Mouse (Mus musculus) kidney, embryonic 16.5 days (tissue): ENCODE results near the gene Racgap1. TPM values are rescaled to one million over a fixed set of nuclear protein-coding genes. Genes with fewer than 3 reads are reported as not detected.

ENCODE experiments used
- ATAC-seq: fragments of 200-750 bp; cut with Nextera tagmentation; 2 replicates; pipeline ENCODE4 v1.8.0; 2017; ENCODE audit warnings: moderate TSS enrichment; ENCODE audit not compliant: low FRiP score, low TSS enrichment
- H3K27ac ChIP-seq: fragments of 300-500 bp; sonication (generic); 2 replicates; pipeline ENCODE4 v1.5.1; 2014; ENCODE audit warnings: low read length
- H3K27me3 ChIP-seq: fragments of 300-500 bp; sonication (generic); 2 replicates; pipeline ENCODE4 v1.6.1; 2014; ENCODE audit warnings: low read length, control low read depth, mixed read lengths; ENCODE audit not compliant: insufficient read depth
- H3K36me3 ChIP-seq: fragments of 300-500 bp; sonication (generic); 2 replicates; pipeline ENCODE4 v1.6.1; 2014; ENCODE audit warnings: low read length, control low read depth, mixed read lengths; ENCODE audit not compliant: insufficient read depth
- H3K4me1 ChIP-seq: fragments of 300-500 bp; sonication (generic); 2 replicates; pipeline ENCODE4 v1.6.1; 2014; ENCODE audit warnings: low read length, control low read depth, mixed read lengths; ENCODE audit not compliant: insufficient read depth
- H3K4me2 ChIP-seq: fragments of 300-500 bp; sonication (generic); replicated peaks from 2 replicates; pipeline ENCODE4 v1.6.1; 2014; ENCODE audit warnings: low read depth, low read length
- H3K4me3 ChIP-seq: fragments of 300-500 bp; sonication (generic); 2 replicates; pipeline ENCODE4 v1.5.1; 2014; ENCODE audit warnings: mild to moderate bottlenecking, low read length
- H3K9ac ChIP-seq: fragments of 300-500 bp; sonication (generic); replicated peaks from 2 replicates; pipeline ENCODE4 v1.6.1; 2014; ENCODE audit warnings: low read length
- H3K9me3 ChIP-seq: fragments of 300-500 bp; sonication (generic); 2 replicates; pipeline ENCODE4 v1.6.1; 2016; ENCODE audit warnings: low read length, control low read depth
- WGBS: fragments of 180-500 bp; shearing (Covaris S2); extraction: QIAGEN DNeasy Blood & Tissue Kit; methylation state at CpG from one replicate; pipeline ENCODE4 v1.1.7; 2014; 5-methylcytosine and 5-hydroxymethylcytosine counted together
- polyA plus RNA-seq: library from polyadenylated mRNA; unstranded; fragments of >200 nt; fragmentation: Nextera tagmentation; extraction: Ambion mirVana; gene quantifications from 2 replicates; pipeline ENCODE4 v1.2.1, GENCODE M21; 2015

Gene Racgap1
- polyA plus RNA-seq, 1 experiment from 2014 or later = 143 TPM

- no peak overlapping the region for H3K4me3 ChIP-seq
- no peak for ATAC-seq
- WGBS = 2% methylated on average over 12 of the region's 12 CpGs
- H3K4me2 ChIP-seq = no peak overlapping the region
- H3K27me3 ChIP-seq = peaks cover 63% of the 10 kb centered on the region
- peaks cover 30% of the 10 kb centered on the region for H3K4me1 ChIP-seq
- no peaks in the 10 kb centered on the region for H3K36me3 ChIP-seq
- H3K9ac ChIP-seq = no peak overlapping the region
- peaks cover 4% of the 10 kb centered on the region; the same call in 1 of the 2 replicates for H3K9me3 ChIP-seq
- H3K27ac ChIP-seq = no peak overlapping the region
Observed at GRCm38 (mm10) chr15:99668881-99669280, 17.4 kb upstream of the Racgap1 start.

- Histone ChIP-seq H3K9ac (no peak overlapping the region), H3K4me1 (peaks cover 31% of the 10 kb centered on the region), H3K4me3 (no peak overlapping the region), H3K27ac (no peak overlapping the region), H3K27me3 (peaks cover 51% of the 10 kb centered on the region), H3K9me3 (peaks cover 4% of the 10 kb centered on the region; the same call in 1 of the 2 replicates), H3K4me2 (no peak overlapping the region), H3K36me3 (no peaks in the 10 kb centered on the region)
- ATAC-seq = no peak
- 97% methylated on average over 2 of the region's 2 CpGs for WGBS
Observed at GRCm38 (mm10) chr15:99667544-99667943, 16.1 kb upstream of the Racgap1 start.

DNA sequence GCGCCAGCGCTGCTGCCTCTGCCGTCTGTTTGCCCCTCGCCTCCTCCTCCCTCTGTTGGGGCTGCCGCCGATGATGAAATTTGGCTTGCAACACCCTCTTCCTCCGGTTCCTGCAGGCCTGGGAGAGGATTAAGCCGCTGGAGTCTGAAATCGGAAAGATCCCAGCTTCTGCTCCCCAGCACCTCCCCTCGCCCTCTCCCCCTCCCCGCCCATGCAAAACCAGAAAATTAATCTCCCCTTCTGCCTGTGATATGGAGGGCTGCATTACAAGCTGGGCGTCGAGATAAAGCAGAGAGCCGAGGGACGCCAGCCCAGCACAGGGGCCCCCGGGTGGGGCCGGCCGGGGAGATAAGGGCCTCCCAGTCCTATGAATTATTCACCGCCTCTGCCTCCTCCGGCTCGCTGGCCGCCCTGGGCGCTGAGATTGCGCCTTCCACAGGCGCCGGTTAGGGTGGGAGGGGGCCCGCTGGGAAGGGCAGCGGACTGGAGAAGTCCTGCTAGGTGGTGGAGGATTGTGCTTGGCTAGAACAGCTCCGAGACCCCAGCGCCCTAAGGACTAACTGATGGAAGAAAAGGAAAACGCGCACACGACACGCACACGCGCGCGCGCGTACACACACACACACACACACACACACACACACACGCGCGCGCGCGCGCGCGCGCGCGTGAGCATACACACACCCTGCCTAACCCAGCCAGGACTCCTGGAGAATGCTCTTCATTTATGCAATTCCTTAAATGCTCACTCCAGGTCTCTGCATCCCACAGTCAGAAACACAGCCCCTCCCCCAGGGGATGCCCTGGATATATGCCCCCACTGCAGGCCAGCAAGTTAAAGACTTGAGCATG, 13.4 kb upstream of the Racgap1 start:
- H3K9ac ChIP-seq = peak overlapping the region; percentile 57; the same call in 1 of the 2 replicates
- no peaks in the 10 kb centered on the region for H3K36me3 ChIP-seq
- peaks cover 20% of the 10 kb centered on the region for H3K4me1 ChIP-seq
- WGBS = under 1% methylated on average over 43 of the region's 52 CpGs
- H3K27me3 ChIP-seq = peaks cover 36% of the 10 kb centered on the region
- H3K9me3 ChIP-seq = peaks cover 4% of the 10 kb centered on the region; the same call in 1 of the 2 replicates
- ATAC-seq = peak; percentile 53
- H3K4me3 ChIP-seq = peak overlapping the region; percentile 47
- H3K27ac ChIP-seq = no peak overlapping the region
- peak overlapping the region; percentile 87 for H3K4me2 ChIP-seq

DNA sequence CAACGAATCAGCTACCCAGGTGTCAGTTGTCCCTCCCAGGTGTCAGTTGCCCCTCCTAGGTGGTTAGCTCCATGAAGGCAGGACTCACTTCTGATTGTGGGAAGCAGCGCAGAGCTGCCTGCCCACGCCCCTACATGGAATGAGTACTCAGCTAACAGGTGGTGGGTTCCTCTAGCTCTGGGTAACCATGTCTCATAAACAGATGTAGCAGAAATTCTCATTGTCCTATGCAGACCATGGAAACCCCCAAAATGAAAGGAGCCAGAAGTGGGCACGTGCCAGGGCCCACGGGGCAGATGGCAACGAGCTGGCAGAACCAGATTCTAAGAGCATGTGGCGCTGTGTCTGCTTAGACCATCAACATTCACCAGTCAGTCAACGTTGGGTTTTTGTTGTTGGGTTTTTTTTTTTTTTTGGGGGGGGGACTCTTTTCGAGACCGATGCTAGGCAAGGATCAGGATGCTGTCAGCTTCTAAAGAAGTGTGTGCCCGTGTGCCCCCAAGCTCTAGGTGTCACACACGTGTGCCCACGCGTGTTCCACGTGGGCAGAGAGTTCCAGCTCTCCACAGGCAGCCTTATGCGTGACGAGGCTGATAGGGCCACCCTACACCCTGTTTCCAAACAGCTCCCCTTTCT, 12.6 kb upstream of the Racgap1 start:
- H3K4me2 ChIP-seq = peak overlapping the region; percentile 87
- H3K36me3 ChIP-seq = no peaks in the 10 kb centered on the region
- H3K9me3 ChIP-seq = peaks cover 4% of the 10 kb centered on the region; the same call in 1 of the 2 replicates
- peaks cover 29% of the 10 kb centered on the region for H3K27me3 ChIP-seq
- 2% methylated on average over 17 of the region's 17 CpGs for WGBS
- no peak overlapping the region for H3K27ac ChIP-seq
- peak overlapping the region; percentile 57; the same call in 1 of the 2 replicates for H3K9ac ChIP-seq
- no peak for ATAC-seq
- H3K4me1 ChIP-seq = peaks cover 20% of the 10 kb centered on the region
- peak overlapping the region; percentile 47 for H3K4me3 ChIP-seq

DNA sequence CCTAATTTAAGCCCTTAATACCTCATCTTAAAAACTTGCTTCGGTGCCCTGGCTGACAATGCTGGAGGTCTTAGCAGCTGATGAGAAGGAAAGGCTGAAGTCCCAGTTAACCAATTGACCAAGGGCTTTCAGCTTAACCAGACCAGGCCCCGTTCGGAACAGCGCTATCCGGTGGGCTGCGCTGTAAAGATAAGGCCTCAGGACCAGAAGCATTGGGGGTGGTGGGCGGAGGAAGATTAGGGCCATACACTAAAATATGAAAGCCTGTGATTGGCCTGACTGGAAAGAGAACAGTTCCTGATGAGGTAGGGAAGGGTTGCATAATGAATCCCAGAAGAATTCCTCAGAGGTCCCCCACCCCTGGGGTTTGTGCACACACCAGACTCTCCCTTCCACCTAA, 10.9 kb upstream of the Racgap1 start:
- ATAC-seq = no peak
- Histone ChIP-seq H3K27ac (no peak overlapping the region), H3K9ac (no peak overlapping the region), H3K9me3 (peaks cover 2% of the 10 kb centered on the region; the same call in 1 of the 2 replicates), H3K27me3 (peaks cover 28% of the 10 kb centered on the region), H3K4me3 (no peak overlapping the region), H3K36me3 (no peaks in the 10 kb centered on the region), H3K4me2 (no peak overlapping the region), H3K4me1 (peaks cover 20% of the 10 kb centered on the region)
- WGBS = 68% methylated on average over 7 of the region's 7 CpGs

- Histone ChIP-seq H3K36me3 (no peaks in the 10 kb centered on the region), H3K4me2 (no peak overlapping the region), H3K27ac (no peak overlapping the region), H3K4me1 (peaks cover 15% of the 10 kb centered on the region), H3K27me3 (peaks cover 21% of the 10 kb centered on the region), H3K9me3 (no peaks in the 10 kb centered on the region), H3K9ac (no peak overlapping the region), H3K4me3 (no peak overlapping the region)
- WGBS = 92% methylated on average over 15 of the region's 15 CpGs
- no peak for ATAC-seq
Observed at GRCm38 (mm10) chr15:99661121-99661830, 9.8 kb upstream of the Racgap1 start.

- WGBS = 55% methylated on average over 2 of the region's 2 CpGs
- H3K27me3 ChIP-seq = peaks cover 28% of the 10 kb centered on the region
Observed at GRCm38 (mm10) chr15:99658437-99658836, 7.0 kb upstream of the Racgap1 start.

DNA sequence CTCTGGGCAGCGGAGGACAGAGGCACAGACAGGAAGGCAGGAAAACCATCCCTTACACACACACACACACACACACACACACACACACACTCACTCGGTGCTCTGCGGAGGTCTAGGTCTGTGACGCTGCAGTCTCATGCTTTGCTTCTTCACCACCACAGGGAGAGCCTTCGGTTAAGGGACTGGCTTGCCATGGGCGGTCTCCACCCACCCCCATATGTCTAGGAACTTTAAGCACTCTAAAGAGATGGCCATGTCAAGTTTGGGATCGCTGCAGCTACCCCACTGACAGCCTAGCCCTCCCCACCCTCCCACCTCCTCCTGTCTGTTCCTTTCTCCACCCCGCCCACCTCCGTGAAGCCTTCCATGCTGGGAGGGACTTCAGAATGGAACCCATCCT, 4.5 kb upstream of the Racgap1 start:
- H3K4me1 ChIP-seq = peaks cover 6% of the 10 kb centered on the region; the same call in 1 of the 2 replicates
- H3K27me3 ChIP-seq = peaks cover 20% of the 10 kb centered on the region
- H3K36me3 ChIP-seq = no peaks in the 10 kb centered on the region
- H3K4me2 ChIP-seq = no peak overlapping the region
- ATAC-seq = no peak
- 40% methylated on average over 9 of the region's 9 CpGs for WGBS
- H3K9me3 ChIP-seq = no peaks in the 10 kb centered on the region
- H3K9ac ChIP-seq = no peak overlapping the region
- no peak overlapping the region for H3K27ac ChIP-seq
- H3K4me3 ChIP-seq = no peak overlapping the region

More at GRCm38 (mm10) chr15:99658437-99658836, 7.0 kb upstream of the Racgap1 start:
- peaks cover 4% of the 10 kb centered on the region; the same call in 1 of the 2 replicates for H3K4me1 ChIP-seq
- H3K4me3 ChIP-seq = no peak overlapping the region
- H3K36me3 ChIP-seq = no peaks in the 10 kb centered on the region
- no peak overlapping the region for H3K9ac ChIP-seq
- no peaks in the 10 kb centered on the region for H3K9me3 ChIP-seq
- no peak overlapping the region for H3K27ac ChIP-seq
- no peak for ATAC-seq
- no peak overlapping the region for H3K4me2 ChIP-seq

- H3K27ac ChIP-seq = no peak overlapping the region
- no peak for ATAC-seq
- WGBS = 4% methylated on average over 21 of the region's 21 CpGs
- H3K27me3 ChIP-seq = peaks cover 20% of the 10 kb centered on the region
- H3K4me3 ChIP-seq = peak overlapping the region; percentile 21
- H3K36me3 ChIP-seq = no peaks in the 10 kb centered on the region
- H3K4me1 ChIP-seq = peaks cover 27% of the 10 kb centered on the region
- H3K9ac ChIP-seq = no peak overlapping the region
- no peaks in the 10 kb centered on the region for H3K9me3 ChIP-seq
- H3K4me2 ChIP-seq = peak overlapping the region; percentile 51
Observed at GRCm38 (mm10) chr15:99653876-99654275, 2.4 kb upstream of the Racgap1 start.
